8 mouse cellular contexts compared by ENCODE assay signal in the genomic region with DNA sequence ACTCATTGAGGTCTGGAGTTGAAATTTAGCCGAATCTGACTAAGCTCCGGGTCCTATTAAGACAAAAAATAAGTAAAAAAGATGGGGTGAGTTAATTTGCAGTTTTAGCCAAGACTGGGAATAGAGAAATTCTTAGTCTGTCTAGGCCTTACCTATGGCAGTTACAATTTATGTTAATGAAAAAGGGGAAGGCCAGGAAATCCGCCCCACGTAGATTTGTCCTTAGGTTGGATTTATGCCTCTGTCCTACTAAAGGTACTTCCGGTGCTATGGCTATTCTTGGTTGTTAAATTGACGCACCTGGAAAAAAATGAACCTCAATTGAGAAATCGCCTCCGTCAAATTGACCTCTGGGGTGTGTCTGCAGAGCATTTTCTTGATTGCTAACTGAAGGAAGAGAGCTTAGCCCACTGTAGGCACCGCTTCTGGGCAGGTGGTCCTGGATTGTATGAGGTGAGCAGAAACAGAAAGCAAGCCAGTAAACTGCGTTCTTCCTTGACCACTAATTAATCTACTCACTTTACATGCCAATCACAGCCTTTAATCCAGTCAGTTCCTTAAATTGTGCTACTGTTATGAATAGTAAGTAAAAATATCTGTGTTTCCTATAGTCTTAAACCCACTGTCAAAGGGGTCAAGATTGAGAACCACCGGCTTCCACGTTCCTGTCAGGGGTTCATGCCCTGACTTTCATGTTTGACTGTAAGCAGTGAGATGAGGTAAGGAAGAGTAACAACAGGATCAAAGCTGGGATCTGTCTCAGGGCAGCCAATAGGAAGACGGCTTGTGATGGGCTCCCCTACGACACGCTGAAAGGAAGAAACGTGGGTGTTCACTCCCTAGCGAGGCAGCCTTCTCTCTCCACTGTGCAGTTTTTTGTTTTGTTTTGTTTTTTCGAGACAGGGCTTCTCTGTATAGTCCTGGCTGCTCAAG. TPM values are rescaled to one million over a fixed set of nuclear protein-coding genes. Genes with fewer than 3 reads are reported as not detected.
DNase-seq lines count a peak whose midpoint lies in the region; ATAC-seq and TF ChIP-seq lines count a peak whose summit lies in the region.

No protein-coding gene starts in this region.

- TF ChIP-seq POLR2A in thymus, adult 2 months (IDR thresholded peaks at IDR 0.05; ENCODE audit: control insufficient read depth, extremely low read depth, insufficient read depth, low read length, poor library complexity) = no peak

- WGBS in neural tube, embryonic 11.5 days = 79% methylated on average over 18 of the region's 18 CpGs
- 73% methylated on average over 18 of the region's 18 CpGs for WGBS in forebrain, embryonic 14.5 days
- 62% methylated on average over 18 of the region's 18 CpGs for WGBS in liver, embryonic 12.5 days (ENCODE audit: insufficient replicate concordance)
- 17% methylated on average over 18 of the region's 18 CpGs for WGBS in thymus, adult 2 months

- H3K4me3 ChIP-seq in neural tube, embryonic 11.5 days (ENCODE audit: low read depth, low read length) = peak overlapping the region; percentile 38; the same call in 1 of the 2 replicates
- H3K4me3 ChIP-seq in forebrain, embryonic 14.5 days (ENCODE audit: low read depth, low read length) = peak overlapping the region; percentile 36
- H3K4me3 ChIP-seq in liver, embryonic 12.5 days = peak overlapping the region; percentile 72
- peak overlapping the region; percentile 100 for H3K4me3 ChIP-seq in thymus, adult 2 months (ENCODE audit: control insufficient read depth, insufficient read depth, low read length)

- intact Hi-C loops in left cerebral cortex, postnatal 10 days (cut with DNase I) = loop anchor here (5.0 kb wide), 1 partner anchor 91 kb away; a partner anchor contains a TSS

- ATAC-seq in neural tube, embryonic 11.5 days (ENCODE audit: insufficient read depth, low FRiP score, low TSS enrichment) = no peak
- ATAC-seq in forebrain, embryonic 14.5 days = no peak
- ATAC-seq in liver, embryonic 12.5 days = no peak

- no peak for DNase-seq in neural tube, embryonic 11.5 days (ENCODE audit: low spot score)
- no peak for DNase-seq in neural tube, embryonic 10.5 days (ENCODE audit: extremely low spot score, low spot score)
- no peak for DNase-seq in forebrain, embryonic 14.5 days (ENCODE audit: low spot score)
- peak; percentile 51 for DNase-seq in thymus, adult 2 months
- no peak for DNase-seq in right cerebral cortex, postnatal 36 days (ENCODE audit: low spot score in 2 of 2)
- no peak for DNase-seq in urinary bladder, postnatal 36 days (ENCODE audit: low spot score in 2 of 2)
- DNase-seq in left cerebral cortex, postnatal 10 days (ENCODE audit: extremely low spot score in 1 of 2, low spot score in 2 of 2) = no peak

- H3K9me3 ChIP-seq in neural tube, embryonic 11.5 days (ENCODE audit: control insufficient read depth, low read length) = no peaks in the 10 kb centered on the region
- no peaks in the 10 kb centered on the region for H3K9me3 ChIP-seq in forebrain, embryonic 14.5 days (replicated peaks; ENCODE audit: control insufficient read depth, low read length)
- H3K9me3 ChIP-seq in liver, embryonic 12.5 days (replicated peaks) = no peaks in the 10 kb centered on the region

- no peak for TF ChIP-seq CTCF in thymus, adult 2 months (IDR thresholded peaks at IDR 0.05; ENCODE audit: borderline replicate concordance, control insufficient read depth, extremely low read depth, insufficient read depth, low read length, poor library complexity)

- peak overlapping the region; percentile 55 for H3K4me2 ChIP-seq in neural tube, embryonic 11.5 days (ENCODE audit: low read depth)
- peak overlapping the region; percentile 59 for H3K4me2 ChIP-seq in forebrain, embryonic 14.5 days (ENCODE audit: low read length)
- peak overlapping the region; percentile 87 for H3K4me2 ChIP-seq in liver, embryonic 12.5 days

- no peak overlapping the region; the same call in 1 of the 2 replicates for H3K9ac ChIP-seq in neural tube, embryonic 11.5 days (ENCODE audit: low read length)
- H3K9ac ChIP-seq in forebrain, embryonic 14.5 days (ENCODE audit: low read length) = no peak overlapping the region
- H3K9ac ChIP-seq in liver, embryonic 12.5 days = peak overlapping the region; percentile 75

- H3K27me3 ChIP-seq in neural tube, embryonic 11.5 days (ENCODE audit: control insufficient read depth, insufficient read depth, low read length) = no peaks in the 10 kb centered on the region
- H3K27me3 ChIP-seq in forebrain, embryonic 14.5 days (replicated peaks; ENCODE audit: control insufficient read depth, insufficient read depth, low read length) = no peaks in the 10 kb centered on the region; the same call in 1 of the 2 replicates
- H3K27me3 ChIP-seq in liver, embryonic 12.5 days (replicated peaks) = no peaks in the 10 kb centered on the region
- no peaks in the 10 kb centered on the region for H3K27me3 ChIP-seq in thymus, adult 2 months (ENCODE audit: control insufficient read depth, insufficient read depth, low read length)

- no peak overlapping the region for H3K27ac ChIP-seq in neural tube, embryonic 11.5 days (ENCODE audit: low read depth, low read length)
- no peak overlapping the region for H3K27ac ChIP-seq in forebrain, embryonic 14.5 days (ENCODE audit: low read depth, low read length)
- H3K27ac ChIP-seq in liver, embryonic 12.5 days = peak overlapping the region; percentile 61
- peak overlapping the region; percentile 95 for H3K27ac ChIP-seq in thymus, adult 2 months (ENCODE audit: control insufficient read depth, insufficient read depth, low read length)

- H3K4me1 ChIP-seq in neural tube, embryonic 11.5 days (ENCODE audit: control insufficient read depth, insufficient read depth, low read length) = no peaks in the 10 kb centered on the region
- peaks cover 2% of the 10 kb centered on the region; the same call in 1 of the 2 replicates for H3K4me1 ChIP-seq in forebrain, embryonic 14.5 days (ENCODE audit: control insufficient read depth, insufficient read depth, low read length)
- H3K4me1 ChIP-seq in liver, embryonic 12.5 days = peaks cover 27% of the 10 kb centered on the region
- peaks cover 6% of the 10 kb centered on the region for H3K4me1 ChIP-seq in thymus, adult 2 months (replicated peaks; ENCODE audit: control insufficient read depth, insufficient read depth, low read length)

- H3K36me3 ChIP-seq in neural tube, embryonic 11.5 days (ENCODE audit: control insufficient read depth, insufficient read depth, low read length) = no peaks in the 10 kb centered on the region
- H3K36me3 ChIP-seq in forebrain, embryonic 14.5 days (ENCODE audit: control insufficient read depth, insufficient read depth, low read length) = no peaks in the 10 kb centered on the region
- H3K36me3 ChIP-seq in liver, embryonic 12.5 days = no peaks in the 10 kb centered on the region
- no peaks in the 10 kb centered on the region for H3K36me3 ChIP-seq in thymus, adult 2 months (ENCODE audit: control insufficient read depth, insufficient read depth, low read length)

RNA-seq across cellular contexts. Expression of a gene that starts 0.8 kb away (rescaled TPM):
- 0.95 and 0.99 TPM in 2 replicates for polyA plus RNA-seq in neural tube, embryonic 11.5 days (2014; fragmentation: Nextera tagmentation; extraction: Ambion mirVana)
- 0.80 and 1.1 TPM in 2 replicates for polyA plus RNA-seq in forebrain, embryonic 14.5 days (2014; fragmentation: Nextera tagmentation; extraction: Ambion mirVana)
- 1.7 and 2.8 TPM in 2 replicates for polyA plus RNA-seq in liver, embryonic 12.5 days (2016; fragmentation: Nextera tagmentation; extraction: Ambion mirVana)
- 9.2 and 11.3 TPM in 2 replicates for polyA plus RNA-seq in thymus, adult 2 months (2012; rRNA removed)
- 1 to 10 TPM; 1.8 to 3.6 TPM for total RNA-seq in left cerebral cortex, postnatal 10 days (2021)

RNA-seq across cellular contexts. Expression of a gene that starts 1.0 kb away (rescaled TPM):
- 22.7 and 24.0 TPM in 2 replicates for polyA plus RNA-seq in neural tube, embryonic 11.5 days (2014; fragmentation: Nextera tagmentation; extraction: Ambion mirVana)
- 12.6 and 15.1 TPM in 2 replicates for polyA plus RNA-seq in forebrain, embryonic 14.5 days (2014; fragmentation: Nextera tagmentation; extraction: Ambion mirVana)
- 6.2 and 7.2 TPM in 2 replicates for polyA plus RNA-seq in liver, embryonic 12.5 days (2016; fragmentation: Nextera tagmentation; extraction: Ambion mirVana)
- polyA plus RNA-seq in thymus, adult 2 months (2012; rRNA removed) = 4.3 and 6.3 TPM in 2 replicates
- 1 to 10 TPM; 3.9 to 4.5 TPM for total RNA-seq in left cerebral cortex, postnatal 10 days (2021)

Comparison
In these comparisons a context has a peak if more than half of its experiments do, and no peak if none do; other contexts are left out.
1. H3K27ac ChIP-seq: peak in liver, embryonic 12.5 days (single experiment) and thymus, adult 2 months (single experiment); none in neural tube, embryonic 11.5 days (single experiment) and forebrain, embryonic 14.5 days (single experiment).
2. H3K4me3 ChIP-seq: peak in every context shown above with its lines; median percentile 100 in thymus, adult 2 months; 72 in liver, embryonic 12.5 days; 38 in neural tube, embryonic 11.5 days; 36 in forebrain, embryonic 14.5 days.
3. Peak in every context shown above with its lines, with median percentiles within 50 percentile points of each other: H3K4me2 ChIP-seq.